Mouse (Mus musculus) small intestine, adult 2 months (tissue): ENCODE measurements around the gene Tbc1d5.

Experiments
- CTCF ChIP-seq: fragments of 200-500 bp; IDR thresholded peaks from 2 replicates; pipeline ENCODE4 v1.5.1; 2012; ENCODE audit warnings: low read depth, mild to moderate bottlenecking, control low read depth, inconsistent platforms, low read length, moderate library complexity, mixed read lengths; ENCODE audit not compliant: insufficient replicate concordance, insufficient read length; ENCODE audit errors: extremely low read depth
- POLR2A ChIP-seq: fragments of 200-500 bp; IDR thresholded peaks from 2 replicates; pipeline ENCODE4 v1.6.1; 2012; ENCODE audit warnings: low read depth, mild to moderate bottlenecking, control low read depth, inconsistent platforms, low read length, moderate library complexity

DNA sequence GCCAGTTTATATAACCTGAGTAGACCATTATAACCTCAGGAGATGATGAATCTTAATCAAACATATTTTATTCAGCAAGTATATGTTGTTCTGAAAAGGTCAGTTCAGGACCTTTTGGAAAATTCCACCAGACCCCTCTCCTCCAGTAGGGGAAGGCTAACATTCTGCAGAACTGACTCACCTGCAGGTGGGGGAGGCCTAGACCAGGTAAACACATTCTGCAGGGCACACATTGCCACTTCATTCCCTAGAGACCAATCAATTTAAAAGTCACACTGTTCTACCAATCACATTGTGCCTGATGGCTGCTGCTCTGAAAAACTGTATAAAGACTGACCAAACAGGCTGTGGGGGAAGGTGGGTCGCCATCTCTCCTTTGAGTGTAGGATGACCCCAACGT, 452.9 kb downstream of the Tbc1d5 start:
- TF ChIP-seq POLR2A (no peak), CTCF (no peak)
